Mouse (Mus musculus) left cerebral cortex, adult 11 months (tissue): ENCODE measurements around the gene Cyp4f13.

Experiments used
- DNase-seq: peaks from one replicate; pipeline ENCODE4 v3.0.0; 2022; ENCODE audit warnings: low spot score

Gene Cyp4f13

DNA sequence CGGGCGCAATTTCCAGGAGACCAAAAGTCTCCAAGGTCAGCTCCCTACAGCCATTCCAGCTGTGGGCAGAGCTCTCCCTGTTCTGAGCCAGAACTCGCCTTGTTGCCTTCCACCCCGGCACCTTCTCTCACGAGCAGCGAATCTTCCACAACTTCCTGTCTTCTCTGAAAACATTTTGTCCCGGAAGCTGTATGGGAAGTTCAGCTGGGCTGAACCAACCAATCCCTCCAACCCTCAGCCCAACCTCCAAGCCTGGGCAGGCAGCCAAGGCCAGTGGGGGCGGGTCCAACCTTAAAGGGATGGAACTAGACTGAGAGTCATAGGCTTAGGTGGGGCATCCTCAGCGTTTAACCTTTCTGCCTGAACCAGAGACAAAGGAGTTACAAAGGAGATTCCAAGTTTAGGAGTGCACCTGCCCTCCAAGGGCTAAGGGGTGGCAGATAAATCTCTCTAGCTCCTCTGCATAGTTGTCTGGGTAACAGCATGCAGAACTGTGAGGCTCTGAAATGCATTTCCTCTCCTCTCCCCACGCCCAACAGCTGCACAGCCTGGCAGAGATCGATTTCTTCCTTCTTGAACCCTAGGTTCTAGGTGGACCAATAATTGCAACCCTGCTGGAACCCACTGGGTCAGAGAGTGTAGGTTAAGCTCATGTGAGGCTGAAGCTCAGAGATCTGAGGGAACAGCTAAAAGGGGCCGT, at the start of gene Cyp4f13:
Gene Cyp4f13, minus strand, starts transcription at position 188 of the 700 bp plus-strand sequence.
- DNase-seq: peak; percentile 81

DNA sequence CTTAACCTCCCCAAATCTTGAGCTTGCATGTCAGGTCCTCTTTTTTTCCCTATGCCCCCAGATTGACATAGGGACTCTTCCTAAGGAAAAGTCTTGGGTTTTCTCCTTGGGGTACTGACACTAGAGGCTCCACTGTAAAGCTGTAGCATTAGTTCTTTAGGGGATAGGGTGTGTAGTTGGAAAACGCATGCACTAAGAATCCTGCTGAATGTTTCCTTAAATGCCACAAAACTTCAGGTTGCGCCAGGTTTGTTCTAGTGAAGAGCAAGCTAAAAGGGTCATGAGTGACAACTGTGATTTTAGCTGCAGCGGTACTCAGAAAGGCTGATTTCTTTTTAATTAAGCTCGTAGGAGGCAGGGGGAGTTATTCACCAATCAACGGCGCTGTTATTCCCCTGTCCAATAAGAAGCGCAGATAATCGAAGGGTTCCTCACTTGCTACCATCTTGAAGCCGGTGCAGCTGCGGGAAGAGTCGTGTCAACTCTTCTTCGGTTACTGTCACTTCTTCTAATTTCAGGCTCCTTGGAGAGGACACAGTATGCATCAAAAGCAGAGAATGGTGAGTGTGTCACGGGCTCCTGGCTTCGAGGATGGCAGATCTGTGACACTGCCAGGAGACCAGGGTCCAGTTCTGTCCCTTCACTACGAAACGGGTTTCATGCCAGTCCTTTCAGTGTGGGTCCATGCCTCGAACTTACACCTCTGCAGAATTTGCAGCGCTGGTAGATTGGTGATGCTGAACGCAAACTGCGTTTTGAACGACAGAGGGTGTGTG, 45.7 kb upstream of the Cyp4f13 start, which contains the start of gene Zfp952:
Gene Zfp952, plus strand, starts transcription at position 431 of the 776 bp plus-strand sequence.
- peak; percentile 92 for DNase-seq

GRCm38 (mm10) chr17:32991965-32992698, 44.9 kb upstream of the Cyp4f13 start:
- no peak for DNase-seq

GRCm38 (mm10) chr17:32986301-32986700, 39.1 kb upstream of the Cyp4f13 start:
- no peak for DNase-seq

DNA sequence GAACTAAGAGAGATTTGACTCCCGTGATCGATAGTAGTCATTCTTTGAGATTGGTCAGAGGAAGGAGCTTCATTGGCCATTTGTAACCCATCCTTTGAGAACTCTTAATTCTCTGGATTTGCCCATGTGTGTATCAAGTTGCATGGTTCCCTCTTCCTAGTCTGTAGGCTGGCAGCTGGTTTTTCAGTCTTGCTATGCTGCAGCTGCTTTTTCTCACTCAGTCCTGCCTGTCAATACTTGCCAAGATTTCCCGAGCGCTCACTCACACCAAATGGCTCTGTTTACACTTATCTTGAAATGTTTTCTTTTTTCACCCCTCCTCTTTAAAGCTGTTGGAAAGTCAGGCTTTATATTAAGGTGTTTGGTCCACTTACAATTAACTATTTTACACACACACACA, 34.2 kb upstream of the Cyp4f13 start:
- no peak for DNase-seq

DNA sequence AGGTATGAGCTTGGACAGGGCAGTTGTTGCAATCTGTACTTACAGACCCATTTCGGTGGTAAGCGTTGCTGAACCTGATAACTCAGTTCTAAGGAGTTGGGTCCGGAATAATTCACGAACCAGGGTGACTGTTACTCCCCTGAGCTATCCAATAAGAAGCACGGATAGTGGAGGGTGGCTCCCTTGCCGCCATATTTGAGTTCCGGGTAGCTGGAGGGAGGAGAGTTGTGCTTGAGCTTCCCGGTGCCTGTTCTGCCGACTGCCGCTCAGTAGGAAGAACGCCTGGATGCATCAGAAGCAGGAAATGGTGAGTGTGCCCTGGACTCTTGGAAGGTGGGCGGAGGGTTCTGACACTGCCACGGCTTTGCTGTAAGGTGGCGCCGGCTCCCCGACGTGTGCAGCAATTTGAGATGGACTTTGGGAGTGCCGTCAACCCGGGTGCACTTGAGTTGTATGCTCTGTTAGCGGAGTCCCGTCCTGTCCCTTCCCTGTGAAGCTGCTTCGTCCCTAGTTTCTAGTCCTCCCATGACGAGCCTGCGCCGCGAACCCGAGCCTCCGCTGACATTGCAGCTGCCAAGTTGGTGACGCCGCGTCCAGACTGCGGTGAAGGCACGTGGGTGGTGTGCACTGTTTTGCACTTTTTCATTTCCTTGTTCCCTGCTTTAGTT, 18.6 kb upstream of the Cyp4f13 start, which contains the start of gene Zfp472:
Gene Zfp472, plus strand, starts transcription at position 192 of the 668 bp plus-strand sequence.
- DNase-seq: peak; percentile 87

- no peak for DNase-seq
Measured at GRCm38 (mm10) chr17:32965253-32965622, 18.0 kb upstream of the Cyp4f13 start.

DNA sequence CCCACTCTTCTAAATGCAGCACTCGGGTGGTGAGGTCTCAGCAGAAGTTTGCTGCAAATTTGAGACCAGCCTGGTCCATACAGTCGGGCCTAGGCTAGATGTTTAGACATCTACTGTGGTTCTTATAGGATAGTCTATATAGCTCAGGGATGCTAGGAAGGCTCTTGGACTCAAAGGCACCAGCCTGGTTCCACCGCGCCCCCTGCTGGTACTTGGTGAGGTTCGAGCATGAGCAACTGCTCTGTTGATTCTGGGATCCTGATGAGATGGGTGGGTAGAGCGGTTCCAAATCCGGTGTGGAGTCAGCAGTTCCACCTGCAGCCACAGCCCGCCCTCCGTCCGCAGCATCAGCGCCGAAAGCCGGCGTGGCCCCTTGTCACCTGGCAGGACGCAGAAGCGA, 4.2 kb upstream of the Cyp4f13 start:
- peak; percentile 68 for DNase-seq

DNA sequence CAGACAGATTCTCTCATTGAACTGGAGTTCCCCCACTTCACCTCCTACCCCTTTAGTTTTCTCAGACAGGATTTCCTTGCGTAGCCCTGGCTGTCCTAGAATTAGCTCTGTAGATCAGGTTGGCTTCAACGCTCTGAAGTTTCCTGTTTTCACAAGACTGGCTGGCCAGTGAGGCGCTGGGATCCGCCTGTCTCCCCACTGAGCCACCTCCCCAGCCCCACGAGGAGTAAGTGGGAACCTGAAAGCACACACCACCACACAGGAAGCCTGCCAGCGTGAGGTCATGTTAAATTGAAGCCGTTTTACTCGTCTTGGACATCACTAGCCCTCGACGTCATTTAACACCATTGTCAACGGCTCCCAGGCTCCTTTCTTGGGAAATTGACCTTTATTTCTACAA, 3.8 kb upstream of the Cyp4f13 start:
- DNase-seq: no peak

GRCm38 (mm10) chr17:32950136-32950535, 2.9 kb upstream of the Cyp4f13 start:
- DNase-seq: no peak

GRCm38 (mm10) chr17:32946716-32947115, 486 bp downstream of the Cyp4f13 start:
- no peak for DNase-seq

DNA sequence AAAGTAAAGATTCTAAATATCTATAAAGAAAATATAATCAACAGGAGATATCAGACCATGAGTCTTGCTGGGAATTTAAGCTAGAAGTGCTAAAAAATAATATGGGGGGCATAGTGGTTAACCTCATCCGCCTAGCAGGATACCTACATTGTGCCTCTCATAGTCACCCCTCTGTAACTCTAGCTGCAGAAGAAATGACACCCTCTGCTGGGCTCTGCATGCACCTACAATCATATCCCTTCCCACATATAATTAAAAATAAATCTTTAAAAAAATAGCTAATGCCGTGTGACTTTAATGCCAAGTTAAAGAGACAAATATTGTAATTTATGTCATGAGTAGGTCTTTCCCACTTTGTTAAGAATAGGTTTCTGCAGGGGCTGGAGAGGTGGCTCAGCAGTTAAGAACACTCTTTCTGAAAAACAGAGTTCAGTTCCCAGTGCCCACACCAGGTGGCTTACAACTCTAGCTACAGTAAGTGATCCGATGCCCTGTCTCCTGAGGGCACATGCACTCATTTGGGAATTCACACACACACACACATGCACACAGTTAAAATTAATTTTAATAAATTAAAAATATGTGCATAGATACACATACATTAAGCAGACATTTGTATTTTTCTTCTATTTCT, 2.7 kb downstream of the Cyp4f13 start:
- DNase-seq: no peak

- no peak for DNase-seq
Measured at GRCm38 (mm10) chr17:32943661-32944060, 3.5 kb downstream of the Cyp4f13 start.

DNA sequence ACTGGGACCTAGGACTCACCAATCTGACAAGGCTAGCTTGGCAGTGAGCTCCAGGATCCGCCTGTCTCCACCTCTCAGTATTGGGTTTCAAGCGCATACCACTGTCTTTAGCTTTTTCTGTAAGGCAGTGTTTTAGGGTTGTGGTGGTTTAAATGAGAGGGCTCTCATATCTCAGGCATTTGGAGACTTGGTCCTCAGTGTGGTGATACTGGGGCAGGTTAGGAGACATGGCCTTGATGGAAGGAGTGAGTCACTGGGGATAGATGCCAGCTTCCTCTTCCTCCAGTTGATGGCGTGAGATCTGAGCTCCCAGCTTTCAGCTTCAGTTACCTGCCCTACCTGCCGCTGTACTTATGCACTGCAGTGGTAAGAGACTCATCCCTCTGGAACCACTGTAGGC, 7.4 kb downstream of the Cyp4f13 start:
- no peak for DNase-seq

DNA sequence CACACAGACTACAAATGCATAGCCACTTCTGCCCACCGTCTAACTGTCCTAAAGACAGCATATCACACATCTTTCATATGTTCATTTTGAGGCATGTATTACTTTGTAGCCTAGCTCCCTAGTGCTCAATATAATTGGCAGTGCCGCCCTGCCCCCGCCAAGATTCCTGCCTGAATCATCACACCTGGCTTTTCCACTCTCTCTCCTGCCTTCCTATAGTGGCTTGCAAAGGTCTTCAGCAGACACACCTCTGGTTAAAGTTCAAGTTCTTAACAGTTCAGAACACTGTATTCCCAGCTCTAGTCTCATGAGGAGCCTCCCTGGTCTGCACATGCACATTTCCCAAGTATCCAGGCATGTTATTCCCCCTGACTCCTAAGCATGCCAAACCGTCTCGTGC, 19.4 kb downstream of the Cyp4f13 start:
- DNase-seq: no peak

GRCm38 (mm10) chr17:32924658-32925312, 22.4 kb downstream of the Cyp4f13 start:
- DNase-seq: peak; percentile 51

DNA sequence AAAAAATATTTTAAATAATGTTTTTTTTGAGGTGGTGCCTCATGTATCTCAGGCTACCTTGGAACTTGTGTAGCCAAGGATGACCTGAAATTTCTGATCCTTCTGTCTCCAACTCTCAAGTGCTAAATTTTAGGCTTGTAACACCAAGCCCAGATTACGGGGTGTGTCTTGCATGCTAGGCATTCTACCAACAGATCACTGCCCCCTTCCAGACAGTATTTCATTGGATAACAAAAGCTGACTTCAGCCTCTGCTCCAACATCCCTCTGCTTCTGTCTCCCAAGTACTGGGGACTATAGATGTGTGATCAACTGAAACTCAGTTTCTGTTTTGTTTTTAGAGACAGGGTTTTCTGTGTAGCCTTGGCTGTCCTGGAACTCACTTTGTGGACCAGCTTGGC, 23.5 kb downstream of the Cyp4f13 start:
- no peak for DNase-seq

GRCm38 (mm10) chr17:32919123-32919522, 28.1 kb downstream of the Cyp4f13 start:
- DNase-seq: no peak

DNA sequence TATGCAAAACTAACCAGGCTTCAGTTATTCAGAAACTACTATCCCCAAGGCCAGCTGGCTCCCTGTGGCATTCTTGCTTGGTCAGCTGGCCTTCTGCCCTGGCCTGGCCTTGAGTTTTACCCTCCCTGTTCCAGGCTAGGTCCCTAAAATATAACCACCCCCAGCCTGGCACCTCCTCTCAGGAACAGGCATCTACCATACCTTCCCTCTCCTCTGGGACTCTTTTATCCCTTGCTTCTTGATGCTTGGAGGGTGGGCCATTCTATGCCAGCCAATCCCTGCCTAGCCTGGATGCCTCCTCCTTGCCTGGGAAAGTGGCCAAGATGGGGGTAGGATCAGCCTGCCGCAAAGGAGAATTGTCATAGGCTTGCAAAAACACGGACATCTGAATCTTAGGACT, 30.1 kb downstream of the Cyp4f13 start, which contains the start of gene Cyp4f14:
Gene Cyp4f14, minus strand, starts transcription at position 212 of the 400 bp plus-strand sequence.
- DNase-seq: no peak

- DNase-seq: no peak
Measured at GRCm38 (mm10) chr17:32916075-32916474, 31.1 kb downstream of the Cyp4f13 start.

- no peak for DNase-seq
Measured at GRCm38 (mm10) chr17:32906172-32906571, 41.0 kb downstream of the Cyp4f13 start.
